Mouse (Mus musculus): ENCODE measurements at regions not wholly inside any gene's neighbourhood (a gene's known extent, or its start where the extent isn't known, plus 50 kb on each side); places are given as distances from the start of the nearest gene placed in this dataset.

- no peak overlapping the region for H3K4me3 ChIP-seq
- H3K36me3 ChIP-seq: no peaks in the 10 kb centered on the region
- no peak for ATAC-seq (replicated peaks; ENCODE audit: insufficient number of reproducible peaks, insufficient read depth, low FRiP score, low read depth)
- H3K9ac ChIP-seq: no peak overlapping the region
- no peaks in the 10 kb centered on the region for H3K4me1 ChIP-seq (replicated peaks)
- no peaks in the 10 kb centered on the region for H3K9me3 ChIP-seq (replicated peaks)
- no peak overlapping the region for H3K27ac ChIP-seq
- 77% methylated on average over 1 of the region's 1 CpGs for WGBS
- H3K27me3 ChIP-seq: no peaks in the 10 kb centered on the region
- H3K4me2 ChIP-seq: no peak overlapping the region
Observed at GRCm38 (mm10) chr15:27282279-27282678, 184.2 kb upstream of the Ank start.

- Histone ChIP-seq H3K9ac (no peak overlapping the region), H3K36me3 (no peaks in the 10 kb centered on the region), H3K27ac (no peak overlapping the region), H3K4me1 (replicated peaks) (no peaks in the 10 kb centered on the region), H3K9me3 (replicated peaks) (no peaks in the 10 kb centered on the region), H3K4me2 (no peak overlapping the region), H3K4me3 (no peak overlapping the region), H3K27me3 (no peaks in the 10 kb centered on the region)
- no peak for ATAC-seq (replicated peaks; ENCODE audit: insufficient number of reproducible peaks, insufficient read depth, low FRiP score, low read depth)
- WGBS: 74% methylated on average over 4 of the region's 4 CpGs
Observed at GRCm38 (mm10) chr15:27303856-27304255, 162.6 kb upstream of the Ank start.

GRCm38 (mm10) chr15:27304256-27304655 is 162.2 kb upstream of the Ank start:
- no peak overlapping the region for H3K4me3 ChIP-seq
- no peaks in the 10 kb centered on the region for H3K4me1 ChIP-seq (replicated peaks)
- WGBS: 61% methylated on average over 7 of the region's 7 CpGs
- H3K9me3 ChIP-seq (replicated peaks): no peaks in the 10 kb centered on the region
- ATAC-seq (replicated peaks; ENCODE audit: insufficient number of reproducible peaks, insufficient read depth, low FRiP score, low read depth): no peak
- no peaks in the 10 kb centered on the region for H3K36me3 ChIP-seq
- no peak overlapping the region for H3K4me2 ChIP-seq
- no peak overlapping the region for H3K9ac ChIP-seq
- H3K27me3 ChIP-seq: no peaks in the 10 kb centered on the region
- no peak overlapping the region for H3K27ac ChIP-seq

GRCm38 (mm10) chr15:27305035-27305434 is 161.4 kb upstream of the Ank start:
- Histone ChIP-seq H3K36me3 (no peaks in the 10 kb centered on the region), H3K4me2 (no peak overlapping the region), H3K27me3 (no peaks in the 10 kb centered on the region), H3K9me3 (replicated peaks) (no peaks in the 10 kb centered on the region), H3K4me1 (replicated peaks) (no peaks in the 10 kb centered on the region), H3K27ac (no peak overlapping the region), H3K4me3 (no peak overlapping the region), H3K9ac (no peak overlapping the region)
- no peak for ATAC-seq (replicated peaks; ENCODE audit: insufficient number of reproducible peaks, insufficient read depth, low FRiP score, low read depth)
- WGBS: 88% methylated on average over 4 of the region's 4 CpGs

- ATAC-seq (replicated peaks; ENCODE audit: insufficient number of reproducible peaks, insufficient read depth, low FRiP score, low read depth): no peak
- no peaks in the 10 kb centered on the region for H3K36me3 ChIP-seq
- H3K27me3 ChIP-seq: no peaks in the 10 kb centered on the region
- H3K4me3 ChIP-seq: no peak overlapping the region
- H3K4me2 ChIP-seq: no peak overlapping the region
- H3K9me3 ChIP-seq (replicated peaks): no peaks in the 10 kb centered on the region
- H3K9ac ChIP-seq: no peak overlapping the region
- H3K27ac ChIP-seq: no peak overlapping the region
- WGBS: 41% methylated on average over 4 of the region's 4 CpGs
- H3K4me1 ChIP-seq (replicated peaks): no peaks in the 10 kb centered on the region
Observed at GRCm38 (mm10) chr15:27308639-27309038, 157.8 kb upstream of the Ank start.

- WGBS: 51% methylated on average over 4 of the region's 4 CpGs
- no peak overlapping the region for H3K4me3 ChIP-seq
- no peak for ATAC-seq (replicated peaks; ENCODE audit: insufficient number of reproducible peaks, insufficient read depth, low FRiP score, low read depth)
- H3K4me1 ChIP-seq (replicated peaks): no peaks in the 10 kb centered on the region
- no peaks in the 10 kb centered on the region for H3K27me3 ChIP-seq
- no peak overlapping the region for H3K9ac ChIP-seq
- H3K4me2 ChIP-seq: no peak overlapping the region
- H3K9me3 ChIP-seq (replicated peaks): no peaks in the 10 kb centered on the region
- H3K27ac ChIP-seq: no peak overlapping the region
- no peaks in the 10 kb centered on the region for H3K36me3 ChIP-seq
Observed at GRCm38 (mm10) chr15:27315964-27316745, 150.3 kb upstream of the Ank start.

GRCm38 (mm10) chr15:27316746-27317129 is 149.7 kb upstream of the Ank start:
- Histone ChIP-seq H3K4me1 (replicated peaks) (no peaks in the 10 kb centered on the region), H3K27me3 (no peaks in the 10 kb centered on the region), H3K9me3 (replicated peaks) (no peaks in the 10 kb centered on the region), H3K36me3 (no peaks in the 10 kb centered on the region), H3K27ac (no peak overlapping the region), H3K4me2 (no peak overlapping the region), H3K9ac (no peak overlapping the region), H3K4me3 (no peak overlapping the region)
- 63% methylated on average over 1 of the region's 1 CpGs for WGBS
- no peak for ATAC-seq (replicated peaks; ENCODE audit: insufficient number of reproducible peaks, insufficient read depth, low FRiP score, low read depth)

GRCm38 (mm10) chr15:27321915-27322665 is 144.4 kb upstream of the Ank start:
- Histone ChIP-seq H3K4me3 (no peak overlapping the region), H3K27me3 (no peaks in the 10 kb centered on the region), H3K36me3 (no peaks in the 10 kb centered on the region), H3K4me2 (no peak overlapping the region), H3K9me3 (replicated peaks) (no peaks in the 10 kb centered on the region), H3K4me1 (replicated peaks) (no peaks in the 10 kb centered on the region), H3K27ac (no peak overlapping the region), H3K9ac (no peak overlapping the region)
- 70% methylated on average over 10 of the region's 10 CpGs for WGBS
- ATAC-seq (replicated peaks; ENCODE audit: insufficient number of reproducible peaks, insufficient read depth, low FRiP score, low read depth): no peak

GRCm38 (mm10) chr15:27325847-27326548 is 140.5 kb upstream of the Ank start:
- no peak overlapping the region for H3K27ac ChIP-seq
- no peaks in the 10 kb centered on the region for H3K9me3 ChIP-seq (replicated peaks)
- 0 out of 2 replicates have a peak, but pooled peaks have one; percentile 39 for ATAC-seq (replicated peaks; ENCODE audit: insufficient number of reproducible peaks, insufficient read depth, low FRiP score, low read depth)
- H3K4me2 ChIP-seq: no peak overlapping the region
- 25% methylated on average over 15 of the region's 15 CpGs for WGBS
- H3K36me3 ChIP-seq: no peaks in the 10 kb centered on the region
- H3K27me3 ChIP-seq: no peaks in the 10 kb centered on the region
- no peak overlapping the region for H3K4me3 ChIP-seq
- H3K9ac ChIP-seq: no peak overlapping the region
- no peaks in the 10 kb centered on the region for H3K4me1 ChIP-seq (replicated peaks)

- Histone ChIP-seq H3K4me1 (replicated peaks) (no peaks in the 10 kb centered on the region), H3K27ac (no peak overlapping the region), H3K9ac (no peak overlapping the region), H3K36me3 (no peaks in the 10 kb centered on the region), H3K4me2 (no peak overlapping the region), H3K27me3 (no peaks in the 10 kb centered on the region), H3K4me3 (no peak overlapping the region), H3K9me3 (replicated peaks) (no peaks in the 10 kb centered on the region)
- WGBS: 49% methylated on average over 5 of the region's 5 CpGs
- no peak for ATAC-seq (replicated peaks; ENCODE audit: insufficient number of reproducible peaks, insufficient read depth, low FRiP score, low read depth)
Observed at GRCm38 (mm10) chr15:27326549-27326876, 140.0 kb upstream of the Ank start.

- H3K9me3 ChIP-seq (replicated peaks): no peaks in the 10 kb centered on the region
- WGBS: 75% methylated on average over 5 of the region's 5 CpGs
- H3K9ac ChIP-seq: no peak overlapping the region
- no peaks in the 10 kb centered on the region for H3K27me3 ChIP-seq
- ATAC-seq (replicated peaks; ENCODE audit: insufficient number of reproducible peaks, insufficient read depth, low FRiP score, low read depth): no peak
- H3K27ac ChIP-seq: no peak overlapping the region
- H3K36me3 ChIP-seq: no peaks in the 10 kb centered on the region
- H3K4me2 ChIP-seq: no peak overlapping the region
- H3K4me1 ChIP-seq (replicated peaks): no peaks in the 10 kb centered on the region
- no peak overlapping the region for H3K4me3 ChIP-seq
Observed at GRCm38 (mm10) chr15:27327744-27328143, 138.7 kb upstream of the Ank start.

Measured in heart, embryonic 15.5 days (tissue).